12 mouse cellular contexts compared by ENCODE assay signal in the genomic region with DNA sequence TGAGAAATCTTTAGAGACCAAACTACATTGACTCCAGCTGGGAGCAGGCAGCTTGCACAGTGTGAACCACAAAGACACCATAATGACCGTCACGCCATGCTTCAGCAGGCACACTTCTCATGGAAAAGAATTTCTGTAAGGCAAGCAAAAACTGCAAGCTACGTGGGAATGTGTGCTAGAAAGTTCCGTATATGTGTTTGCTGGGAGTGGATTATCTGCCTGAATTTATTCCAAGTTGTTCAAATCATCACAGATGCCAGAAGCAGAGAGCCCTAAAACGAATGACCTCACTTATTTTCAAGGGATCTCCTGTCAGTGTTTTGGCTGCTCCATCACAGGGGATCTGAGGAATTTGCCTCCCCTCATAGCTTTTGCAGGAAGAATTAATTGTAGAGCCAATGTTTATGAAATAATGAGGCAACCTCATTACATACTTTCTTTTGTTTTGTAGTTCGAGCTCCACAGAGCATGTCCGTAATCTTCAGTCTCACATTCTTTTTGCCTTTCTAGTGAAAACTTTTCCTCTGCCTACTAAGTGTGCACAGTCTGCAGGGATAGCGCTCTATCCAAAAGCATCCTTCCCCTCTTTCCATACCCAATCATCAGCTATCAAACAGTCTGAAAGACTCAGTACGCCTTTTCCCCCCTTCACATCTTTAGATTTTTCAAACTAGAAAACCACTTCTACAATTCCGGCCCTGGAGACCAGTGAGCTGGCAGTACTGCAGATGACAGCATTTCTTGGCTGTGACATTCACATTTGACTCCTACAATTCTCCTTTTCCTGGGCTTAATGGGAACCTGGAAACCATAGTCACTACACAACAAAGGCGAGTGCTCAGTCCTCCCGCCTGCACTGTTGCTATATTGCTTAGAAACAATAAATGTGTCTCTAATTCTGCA.
DNase-seq lines count a peak whose midpoint lies in the region; ATAC-seq lines count a peak whose summit lies in the region.
"Had no signal": no experiment of that assay in that cellular context is flagged by ENCODE, and none has a peak within 500 bp of the region (broad histone marks: within the 10 kb centered on the region; RNA-seq: fewer than 3 reads in every experiment).

No protein-coding gene starts in this region.

- no peak overlapping the region for H3K27ac ChIP-seq in hindbrain, embryonic 10.5 days
- no peak overlapping the region for H3K27ac ChIP-seq in hindbrain, embryonic 13.5 days
- 0 out of 2 replicates have a peak overlapping the region, but pooled peaks have one; percentile 13 for H3K27ac ChIP-seq in midbrain, embryonic 10.5 days (replicated peaks)
- no peak overlapping the region for H3K27ac ChIP-seq in midbrain, embryonic 15.5 days
- peak overlapping the region; percentile 27; the same call in 1 of the 2 replicates for H3K27ac ChIP-seq in forebrain, embryonic 15.5 days (replicated peaks)
- H3K27ac ChIP-seq: embryonic facial prominence, embryonic 12.5 days; macrophage had no signal

- WGBS in hindbrain, embryonic 10.5 days = 51% methylated on average over 12 of the region's 12 CpGs
- 43% methylated on average over 12 of the region's 12 CpGs for WGBS in hindbrain, embryonic 13.5 days
- WGBS in midbrain, embryonic 10.5 days = 60% methylated on average over 12 of the region's 12 CpGs
- WGBS in midbrain, embryonic 15.5 days = 33% methylated on average over 12 of the region's 12 CpGs
- 15% methylated on average over 12 of the region's 12 CpGs for WGBS in forebrain, embryonic 15.5 days

- no peak overlapping the region for H3K4me3 ChIP-seq in hindbrain, embryonic 10.5 days
- no peak overlapping the region for H3K4me3 ChIP-seq in hindbrain, embryonic 13.5 days
- no peak overlapping the region for H3K4me3 ChIP-seq in midbrain, embryonic 10.5 days
- H3K4me3 ChIP-seq in midbrain, embryonic 15.5 days = no peak overlapping the region
- H3K4me3 ChIP-seq in forebrain, embryonic 15.5 days = no peak overlapping the region
- H3K4me3 ChIP-seq: embryonic facial prominence, embryonic 12.5 days had no signal

- no peaks in the 10 kb centered on the region for H3K36me3 ChIP-seq in hindbrain, embryonic 10.5 days
- no peaks in the 10 kb centered on the region for H3K36me3 ChIP-seq in hindbrain, embryonic 13.5 days
- H3K36me3 ChIP-seq in midbrain, embryonic 10.5 days = no peaks in the 10 kb centered on the region
- no peaks in the 10 kb centered on the region for H3K36me3 ChIP-seq in midbrain, embryonic 15.5 days (replicated peaks)
- H3K36me3 ChIP-seq in forebrain, embryonic 15.5 days = no peaks in the 10 kb centered on the region
- H3K36me3 ChIP-seq: embryonic facial prominence, embryonic 12.5 days had no signal

- peaks cover 14% of the 10 kb centered on the region for H3K4me1 ChIP-seq in hindbrain, embryonic 10.5 days (replicated peaks)
- H3K4me1 ChIP-seq in hindbrain, embryonic 13.5 days (replicated peaks) = peaks cover 6% of the 10 kb centered on the region; the same call in 1 of the 2 replicates
- peaks cover 14% of the 10 kb centered on the region for H3K4me1 ChIP-seq in midbrain, embryonic 10.5 days
- H3K4me1 ChIP-seq in midbrain, embryonic 15.5 days = no peaks in the 10 kb centered on the region; the same call in 1 of the 2 replicates
- H3K4me1 ChIP-seq in forebrain, embryonic 15.5 days = peaks cover 15% of the 10 kb centered on the region

- H3K9ac ChIP-seq in hindbrain, embryonic 13.5 days = no peak overlapping the region
- no peak overlapping the region for H3K9ac ChIP-seq in midbrain, embryonic 15.5 days
- H3K9ac ChIP-seq in forebrain, embryonic 15.5 days (replicated peaks) = no peak overlapping the region
- H3K9ac ChIP-seq: embryonic facial prominence, embryonic 12.5 days had no signal

- no peaks in the 10 kb centered on the region for H3K9me3 ChIP-seq in hindbrain, embryonic 10.5 days
- no peaks in the 10 kb centered on the region for H3K9me3 ChIP-seq in hindbrain, embryonic 13.5 days
- no peaks in the 10 kb centered on the region for H3K9me3 ChIP-seq in midbrain, embryonic 10.5 days (replicated peaks)
- no peaks in the 10 kb centered on the region for H3K9me3 ChIP-seq in midbrain, embryonic 15.5 days
- no peaks in the 10 kb centered on the region for H3K9me3 ChIP-seq in forebrain, embryonic 15.5 days
- H3K9me3 ChIP-seq: embryonic facial prominence, embryonic 12.5 days had no signal

- ATAC-seq in hindbrain, embryonic 13.5 days (ENCODE audit: low FRiP score) = no peak
- ATAC-seq in midbrain, embryonic 15.5 days (replicated peaks) = no peak
- peak; percentile 64 for ATAC-seq in forebrain, embryonic 15.5 days (replicated peaks)

- H3K4me2 ChIP-seq in hindbrain, embryonic 13.5 days = no peak overlapping the region
- H3K4me2 ChIP-seq in midbrain, embryonic 15.5 days = no peak overlapping the region
- H3K4me2 ChIP-seq in forebrain, embryonic 15.5 days (replicated peaks) = peak overlapping the region; percentile 15; the same call in 1 of the 2 replicates
- H3K4me2 ChIP-seq: embryonic facial prominence, embryonic 12.5 days had no signal

- H3K27me3 ChIP-seq in hindbrain, embryonic 10.5 days (ENCODE audit: insufficient read depth, poor library complexity, severe bottlenecking) = no peaks in the 10 kb centered on the region
- H3K27me3 ChIP-seq in hindbrain, embryonic 13.5 days = no peaks in the 10 kb centered on the region
- no peaks in the 10 kb centered on the region for H3K27me3 ChIP-seq in midbrain, embryonic 10.5 days (ENCODE audit: low read depth, poor library complexity, severe bottlenecking)
- H3K27me3 ChIP-seq in midbrain, embryonic 15.5 days (replicated peaks) = no peaks in the 10 kb centered on the region
- no peaks in the 10 kb centered on the region for H3K27me3 ChIP-seq in forebrain, embryonic 15.5 days
- H3K27me3 ChIP-seq: embryonic facial prominence, embryonic 12.5 days had no signal

- DNase-seq in hindbrain, embryonic 10.5 days (ENCODE audit: low spot score) = peak; percentile 14
- DNase-seq in midbrain, embryonic 10.5 days (ENCODE audit: low spot score) = peak; percentile 12
- DNase-seq in retina, postnatal 1 day = peak; percentile 67
- no peak for DNase-seq in thymus, postnatal 0 days (ENCODE audit: low spot score)
- DNase-seq: kidney, adult 9 months; spleen, adult 18-20 months; thymus, postnatal 36 days had no signal

Comparison
In these comparisons a context has a peak if more than half of its experiments do, and no peak if none do; other contexts are left out.
1. H3K27ac ChIP-seq: peak in midbrain, embryonic 10.5 days (single experiment) and forebrain, embryonic 15.5 days (single experiment); none in hindbrain, embryonic 10.5 days (single experiment), hindbrain, embryonic 13.5 days (single experiment) and midbrain, embryonic 15.5 days (single experiment).